Mouse (Mus musculus) thymus, adult 2 months (tissue): ENCODE measurements around the gene Flna.

Source experiments
- CTCF ChIP-seq: fragments of 200-500 bp; IDR thresholded peaks from 2 replicates; pipeline ENCODE4 v1.5.1; 2012; ENCODE audit warnings: mild to moderate bottlenecking, control low read depth, low read length, moderate library complexity, borderline replicate concordance; ENCODE audit not compliant: control insufficient read depth, poor library complexity, insufficient read depth; ENCODE audit errors: extremely low read depth
- POLR2A ChIP-seq: fragments of 200-500 bp; IDR thresholded peaks from 2 replicates; pipeline ENCODE4 v1.6.1; 2012; ENCODE audit warnings: mild to moderate bottlenecking, low read length, control low read depth, moderate library complexity; ENCODE audit not compliant: control insufficient read depth, poor library complexity, insufficient read depth; ENCODE audit errors: extremely low read depth

DNA sequence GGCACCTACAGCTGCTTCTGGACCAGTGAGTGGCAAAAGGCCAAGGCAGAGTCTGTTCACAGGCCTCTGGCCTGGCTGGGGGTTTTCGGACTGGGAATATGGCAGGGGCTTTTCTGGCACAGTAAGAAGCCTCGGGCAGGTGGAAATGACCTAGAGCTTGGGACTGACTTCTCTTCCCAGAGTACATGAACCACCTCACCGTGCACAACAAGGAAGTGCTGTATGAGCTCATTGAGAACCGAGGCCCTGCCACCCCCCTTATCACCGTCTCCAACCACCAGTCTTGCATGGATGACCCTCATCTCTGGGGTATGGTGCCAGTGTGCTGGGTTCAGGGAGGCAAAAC, 33.4 kb upstream of the Flna start:
- TF ChIP-seq CTCF, result no peak
- no peak for TF ChIP-seq POLR2A
